Mouse (Mus musculus) liver, embryonic 14.5 days (tissue): Measurements from ENCODE around the gene Snhg11.

ENCODE experiments used
- CTCF ChIP-seq: IDR thresholded peaks from 2 replicates; pipeline ENCODE4 v1.5.1; 2016; ENCODE audit warnings: antibody characterized with exemption, low read depth, control low read depth
- EP300 ChIP-seq: IDR thresholded peaks from 2 replicates; pipeline ENCODE4 v1.6.1; 2016; ENCODE audit warnings: antibody characterized with exemption, low read depth

- TF ChIP-seq CTCF, result no peak
- no peak for TF ChIP-seq EP300
These were observed 2.4 kb downstream of the Snhg11 start for GRCm38 (mm10) chr2:158377811-158378210.
